Mouse (Mus musculus) C2C12 (cell line): ENCODE measurements around the gene Gm10663.

ENCODE experiments used
- CEBPB ChIP-seq: IDR thresholded peaks from one replicate; pipeline ENCODE4 v1.6.1; 2011; ENCODE audit warnings: low read depth, mild to moderate bottlenecking, control low read depth, moderate library complexity
- CTCF ChIP-seq: IDR thresholded peaks from one replicate; pipeline ENCODE4 v1.5.1; 2011; ENCODE audit not compliant: control insufficient read depth, insufficient read depth, insufficient read length
- FOSL1 ChIP-seq: IDR thresholded peaks from one replicate; pipeline ENCODE4 v1.8.0; 2011; ENCODE audit warnings: mild to moderate bottlenecking, low read length; ENCODE audit not compliant: poor library complexity, insufficient read depth, severe bottlenecking
- MAX ChIP-seq: IDR thresholded peaks from one replicate; pipeline ENCODE4 v1.6.1; 2011; ENCODE audit warnings: mild to moderate bottlenecking, control low read depth
- MYOD1 ChIP-seq: IDR thresholded peaks from one replicate; pipeline ENCODE4 v1.6.1; 2011; ENCODE audit warnings: low read depth; ENCODE audit not compliant: control insufficient read depth, insufficient read length
- MYOG ChIP-seq: IDR thresholded peaks from one replicate; pipeline ENCODE4 v1.6.1; 2011; ENCODE audit not compliant: control insufficient read depth, insufficient read length; ENCODE audit errors: extremely low read depth
- USF1 ChIP-seq: IDR thresholded peaks from one replicate; pipeline ENCODE4 v1.6.1; 2011; ENCODE audit warnings: low read depth, mild to moderate bottlenecking, control low read depth, moderate library complexity

DNA sequence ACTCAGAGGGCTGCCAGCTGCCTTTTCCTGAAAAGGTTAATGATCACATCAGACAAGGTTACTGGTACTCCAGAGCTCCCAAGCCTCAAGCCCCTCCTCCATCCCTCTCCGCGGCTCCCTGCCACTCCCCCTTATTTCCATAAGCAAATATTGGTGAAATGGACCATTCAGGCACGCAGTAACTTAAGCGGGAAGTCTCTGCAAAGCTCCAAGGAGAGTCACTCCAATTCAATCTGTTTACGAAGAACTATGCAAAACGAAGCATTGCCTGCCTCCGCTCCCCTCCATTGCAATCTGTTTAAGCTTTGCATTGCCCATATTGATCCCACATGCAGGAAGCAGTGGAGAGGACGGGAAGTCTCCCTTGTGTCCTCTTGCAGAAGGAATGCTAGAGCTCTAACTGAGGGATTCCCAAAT lies 37.7 kb upstream of the Gm10663 start, which contains the start of gene Apela:
- TF ChIP-seq CTCF (no peak), USF1 (no peak), MAX (no peak), MYOG (no peak), MYOD1 (no peak), FOSL1 (no peak), CEBPB (no peak)
